Mouse (Mus musculus): ENCODE results near the gene Tmem238. TPM values are rescaled to one million over a fixed set of nuclear protein-coding genes. Genes with fewer than 3 reads are reported as not detected.
A peak's percentile ranks its signal among the peaks of the same experiment; 100 is the strongest.

The Tmem238 gene
- polyA plus RNA-seq, 1 experiment: 4.3 TPM

DNA sequence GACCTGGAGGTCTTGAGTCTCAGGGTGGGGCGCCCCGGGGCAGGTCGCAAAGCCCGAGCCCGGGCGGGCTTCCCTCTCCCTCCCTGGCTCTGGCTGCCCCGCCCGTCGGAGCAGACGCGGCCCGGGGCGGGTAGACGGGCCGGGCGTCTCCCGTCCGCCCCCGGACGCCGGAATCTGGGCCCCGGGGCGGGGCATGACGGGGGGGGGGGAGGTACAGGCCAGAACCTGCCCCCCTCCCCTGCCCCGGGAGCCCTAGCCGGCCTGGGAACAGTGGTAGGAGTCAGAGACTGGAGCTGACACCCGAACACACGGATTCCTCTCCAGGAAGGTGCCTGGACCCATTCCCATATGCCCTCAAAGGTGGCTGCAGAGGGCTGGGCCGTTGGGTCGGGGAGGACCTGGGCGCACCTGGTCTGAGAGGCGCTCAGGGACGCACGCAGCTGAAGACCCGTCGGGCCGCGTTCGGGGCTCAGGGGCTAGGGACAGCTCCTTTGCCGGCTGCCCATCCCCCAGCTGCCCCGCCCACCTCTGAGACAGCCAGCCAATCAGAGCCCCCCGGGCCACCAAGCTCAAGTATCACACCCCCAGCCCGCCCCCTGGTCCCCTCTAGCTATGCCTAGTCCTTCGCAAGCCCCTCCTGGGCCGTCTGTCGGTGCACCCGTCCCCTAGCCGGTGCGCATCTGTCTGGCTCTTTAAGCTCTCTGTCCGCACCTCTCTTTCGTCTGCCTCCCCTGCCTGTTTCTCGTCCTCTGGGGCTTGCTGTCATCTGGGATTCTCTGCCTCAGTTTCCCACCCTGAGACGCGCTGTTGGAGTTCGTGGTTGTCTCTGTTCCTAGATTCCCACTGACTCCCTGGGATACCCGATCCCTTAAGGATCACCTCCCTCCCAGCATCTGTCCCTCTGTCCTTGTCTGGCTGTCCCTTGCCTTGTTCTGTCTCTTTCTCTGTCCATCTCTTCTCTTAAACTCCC is 12.3 kb downstream of the Tmem238 start:
- H3K4me3 ChIP-seq (ENCODE audit: insufficient read depth, low read length): peak overlapping the region; percentile 48
- H3K27ac ChIP-seq (ENCODE audit: insufficient read depth, low read length): peak overlapping the region; percentile 53; the same call in 1 of the 2 replicates
- no peak for TF ChIP-seq CTCF (IDR thresholded peaks at IDR 0.05; ENCODE audit: borderline replicate concordance, insufficient read depth, low read length)
- TF ChIP-seq POLR2A (IDR thresholded peaks at IDR 0.05; ENCODE audit: low read depth, low read length): peak; percentile 44
- H3K4me1 ChIP-seq (ENCODE audit: control insufficient read depth, insufficient read depth, low read length): peaks cover 7% of the 10 kb centered on the region

GRCm38 (mm10) chr7:4776131-4776530 is 13.3 kb downstream of the Tmem238 start:
- Histone ChIP-seq H3K27ac (ENCODE audit: insufficient read depth, low read length) (no peak overlapping the region), H3K4me1 (ENCODE audit: control insufficient read depth, insufficient read depth, low read length) (peaks cover 7% of the 10 kb centered on the region)
- TF ChIP-seq CTCF (IDR thresholded peaks at IDR 0.05; ENCODE audit: borderline replicate concordance, insufficient read depth, low read length) (no peak), POLR2A (IDR thresholded peaks at IDR 0.05; ENCODE audit: low read depth, low read length) (no peak)

GRCm38 (mm10) chr7:4771202-4771601 is 18.3 kb downstream of the Tmem238 start, which contains the start of gene Fam71e2:
TSS of gene Fam71e2 (minus strand) at chr7:4771302.
- Histone ChIP-seq H3K4me3 (ENCODE audit: insufficient read depth, low read length) (no peak within 1 kb of the TSS), H3K27ac (ENCODE audit: insufficient read depth, low read length) (no peak within 1 kb of the TSS), H3K4me1 (ENCODE audit: control insufficient read depth, insufficient read depth, low read length) (no peaks in the 10 kb centered on the region)
- TF ChIP-seq POLR2A (IDR thresholded peaks at IDR 0.05; ENCODE audit: low read depth, low read length) (no peak), CTCF (IDR thresholded peaks at IDR 0.05; ENCODE audit: borderline replicate concordance, insufficient read depth, low read length) (no peak)

More at GRCm38 (mm10) chr7:4776131-4776530, 13.3 kb downstream of the Tmem238 start:
- no peak overlapping the region for H3K4me3 ChIP-seq (ENCODE audit: insufficient read depth, low read length)

DNA sequence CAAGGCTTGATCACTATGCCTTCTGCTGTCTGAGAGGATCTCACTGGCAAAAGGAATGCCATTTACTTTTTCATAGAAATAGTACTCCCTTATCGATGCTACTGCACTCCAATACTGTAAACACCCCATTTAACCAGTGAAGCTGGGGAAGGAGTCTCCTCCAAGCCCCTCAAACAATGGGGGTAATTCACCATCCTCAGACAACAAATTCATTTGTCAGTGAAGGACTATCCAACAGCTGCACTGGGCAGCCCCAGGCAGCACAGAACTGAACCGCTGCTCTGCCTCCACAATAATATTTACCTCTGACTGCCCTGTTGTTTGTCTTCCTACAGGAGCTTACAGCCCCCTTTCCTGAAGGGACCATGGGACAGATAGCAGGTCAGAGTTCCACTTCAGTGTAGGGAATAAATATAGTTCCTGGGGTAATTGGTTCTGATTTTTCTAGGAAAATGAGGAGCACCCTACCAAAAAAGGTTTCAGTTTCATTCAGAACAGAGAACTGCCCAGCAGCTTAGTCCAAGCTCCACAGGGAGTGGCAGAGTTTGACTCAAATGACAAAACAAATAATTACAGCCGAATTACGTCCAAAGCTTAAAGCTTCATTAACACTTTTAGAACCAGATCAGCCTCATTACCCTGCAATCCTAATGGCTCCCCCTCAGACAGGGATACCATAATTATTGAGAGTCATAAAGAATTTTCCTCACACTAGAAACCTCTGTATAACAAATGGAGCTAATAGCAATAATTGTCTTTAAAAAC is 24.3 kb downstream of the Tmem238 start:
- H3K4me3 ChIP-seq (ENCODE audit: insufficient read depth, low read length): no peak overlapping the region
- TF ChIP-seq CTCF (IDR thresholded peaks at IDR 0.05; ENCODE audit: borderline replicate concordance, insufficient read depth, low read length): no peak
- no peak for TF ChIP-seq POLR2A (IDR thresholded peaks at IDR 0.05; ENCODE audit: low read depth, low read length)

DNA sequence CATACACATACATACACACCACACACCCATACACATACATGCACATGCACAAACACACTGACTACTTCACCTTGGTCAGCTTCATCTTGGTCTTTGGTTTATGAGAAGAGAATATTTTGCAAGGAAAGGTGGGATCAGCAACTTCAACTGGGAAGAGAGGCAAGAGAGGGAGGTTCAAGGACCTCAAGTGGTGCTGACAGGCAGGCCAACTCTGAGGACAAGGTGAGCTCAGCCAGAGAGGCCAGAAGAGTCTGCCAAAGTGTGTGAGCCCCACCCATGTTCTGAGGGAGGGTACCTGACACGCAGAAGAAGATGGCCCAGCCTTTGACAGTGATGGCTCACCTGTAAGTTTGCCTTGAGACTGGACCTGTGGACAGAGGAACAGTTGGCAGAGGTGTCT is 29.8 kb downstream of the Tmem238 start:
- H3K4me3 ChIP-seq (ENCODE audit: insufficient read depth, low read length): no peak overlapping the region
- no peak overlapping the region for H3K27ac ChIP-seq (ENCODE audit: insufficient read depth, low read length)
- no peaks in the 10 kb centered on the region for H3K4me1 ChIP-seq (ENCODE audit: control insufficient read depth, insufficient read depth, low read length)
- TF ChIP-seq CTCF (IDR thresholded peaks at IDR 0.05; ENCODE audit: borderline replicate concordance, insufficient read depth, low read length) (no peak), POLR2A (IDR thresholded peaks at IDR 0.05; ENCODE audit: low read depth, low read length) (no peak)

More for the DNA sequence above, 24.3 kb downstream of the Tmem238 start:
- H3K4me1 ChIP-seq (ENCODE audit: control insufficient read depth, insufficient read depth, low read length): no peaks in the 10 kb centered on the region
- H3K27ac ChIP-seq (ENCODE audit: insufficient read depth, low read length): no peak overlapping the region

DNA sequence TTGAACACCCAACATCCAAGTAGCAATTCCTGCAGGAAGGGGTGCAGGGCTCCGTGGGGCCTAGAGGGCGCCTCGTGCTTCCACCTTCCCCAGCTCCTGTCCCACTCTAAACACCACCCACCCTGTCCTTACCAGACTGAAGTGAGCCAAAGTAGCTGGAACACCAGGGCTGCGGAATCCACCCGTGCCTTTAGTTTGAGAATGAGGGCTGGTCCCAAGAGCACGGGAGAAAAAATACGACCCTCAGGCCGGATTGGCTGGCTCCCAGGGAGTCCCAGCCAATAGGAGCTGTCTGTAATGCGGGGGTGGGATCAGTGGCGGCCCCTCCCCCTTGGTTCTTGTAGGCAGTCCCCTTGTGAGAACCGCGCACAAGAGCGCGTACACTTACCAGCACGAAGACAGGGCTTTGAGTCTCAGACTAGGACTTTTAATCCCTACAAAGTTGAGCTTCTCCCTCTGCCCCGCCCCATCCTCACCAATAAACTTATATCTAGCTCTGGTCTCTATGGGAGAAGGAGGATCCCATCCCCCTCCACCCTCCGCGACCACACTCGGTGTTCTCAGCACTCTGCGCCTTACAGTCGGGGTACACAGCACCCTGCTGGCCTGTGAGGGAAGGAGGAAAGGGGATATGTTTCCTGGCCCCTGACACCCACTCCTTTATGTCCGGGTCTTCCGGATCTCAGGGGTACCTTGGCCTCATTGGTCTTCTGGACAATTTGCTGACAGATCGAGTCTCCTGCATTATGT is 36.5 kb downstream of the Tmem238 start, which contains the start of gene Cox6b2:
Gene Cox6b2 (minus strand): TSS at position 274 of the 750 bp plus-strand sequence.
- H3K4me3 ChIP-seq (ENCODE audit: insufficient read depth, low read length): peak within 1 kb of the TSS; percentile 39
- TF ChIP-seq CTCF (IDR thresholded peaks at IDR 0.05; ENCODE audit: borderline replicate concordance, insufficient read depth, low read length) (no peak), POLR2A (IDR thresholded peaks at IDR 0.05; ENCODE audit: low read depth, low read length) (peak; percentile 95)
- H3K4me1 ChIP-seq (ENCODE audit: control insufficient read depth, insufficient read depth, low read length): no peaks in the 10 kb centered on the region
- peak within 1 kb of the TSS; percentile 9; the same call in 1 of the 2 replicates for H3K27ac ChIP-seq (ENCODE audit: insufficient read depth, low read length)

DNA sequence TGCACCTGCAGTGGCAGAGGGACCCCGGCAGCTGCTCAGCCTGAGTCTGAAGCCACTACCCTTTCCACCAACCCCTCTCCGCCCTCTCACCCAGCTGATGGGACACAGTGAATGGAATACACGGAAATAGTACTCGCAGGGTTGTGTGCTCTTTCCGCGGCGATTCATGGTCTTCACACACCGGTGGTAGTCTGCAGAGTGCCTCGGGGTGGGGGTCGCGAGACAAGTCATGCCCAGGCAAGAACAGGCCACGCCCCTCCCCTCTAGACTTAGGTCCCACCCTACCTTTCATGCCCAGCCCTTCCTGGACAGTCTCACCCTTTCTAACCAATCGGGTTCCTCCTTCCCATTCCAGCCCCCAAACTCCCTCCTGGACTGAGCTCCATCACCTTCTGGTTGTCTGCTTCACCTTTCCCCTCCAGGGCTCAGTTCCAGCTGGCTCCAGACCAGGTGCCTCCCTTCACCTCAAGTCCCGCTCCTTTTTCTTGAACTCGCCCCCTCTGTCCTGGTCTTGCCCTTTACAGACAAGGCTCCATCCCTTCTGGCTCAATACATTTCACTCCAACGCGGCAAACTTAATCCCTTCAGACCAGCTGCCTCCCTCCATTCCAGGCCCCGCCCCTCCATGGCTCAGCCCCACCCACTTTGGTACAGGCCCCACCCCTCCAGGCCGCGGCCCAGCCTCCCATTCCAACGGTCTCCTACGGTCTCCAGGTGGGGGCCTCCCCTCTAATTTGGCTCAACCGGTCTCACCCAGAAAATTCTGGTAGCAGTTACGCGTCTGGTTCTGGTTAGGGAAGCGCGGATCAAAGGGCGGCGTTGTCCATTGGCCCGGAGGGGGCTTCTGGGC is 37.3 kb downstream of the Tmem238 start:
- TF ChIP-seq POLR2A (IDR thresholded peaks at IDR 0.05; ENCODE audit: low read depth, low read length) (peak; percentile 72), CTCF (IDR thresholded peaks at IDR 0.05; ENCODE audit: borderline replicate concordance, insufficient read depth, low read length) (no peak)
- Histone ChIP-seq H3K27ac (ENCODE audit: insufficient read depth, low read length) (peak overlapping the region; percentile 9; the same call in 1 of the 2 replicates), H3K4me3 (ENCODE audit: insufficient read depth, low read length) (peak overlapping the region; percentile 39), H3K4me1 (ENCODE audit: control insufficient read depth, insufficient read depth, low read length) (no peaks in the 10 kb centered on the region)

- Histone ChIP-seq H3K4me1 (ENCODE audit: control insufficient read depth, insufficient read depth, low read length) (no peaks in the 10 kb centered on the region), H3K4me3 (ENCODE audit: insufficient read depth, low read length) (no peak overlapping the region)
- no peak for TF ChIP-seq POLR2A (IDR thresholded peaks at IDR 0.05; ENCODE audit: low read depth, low read length)
- no peak for TF ChIP-seq CTCF (IDR thresholded peaks at IDR 0.05; ENCODE audit: borderline replicate concordance, insufficient read depth, low read length)
Measured at GRCm38 (mm10) chr7:4749169-4749568, 40.3 kb downstream of the Tmem238 start.

More at GRCm38 (mm10) chr7:4749169-4749568, 40.3 kb downstream of the Tmem238 start:
- H3K27ac ChIP-seq (ENCODE audit: insufficient read depth, low read length): no peak overlapping the region

Measured in embryonic fibroblast, embryonic 13.5 days (primary cell).